Mouse (Mus musculus) B cell, adult 67 days (primary cell): ENCODE data around the gene Vmn1r116. TPM values are rescaled to one million over a fixed set of nuclear protein-coding genes. Genes with fewer than 3 reads are reported as not detected.

Experiments used
- total RNA-seq, 2 experiments: library from RNA; stranded (reverse); gene quantifications; 4 replicates each; pipeline ENCODE4 v1.2.4; 2023

The Vmn1r116 gene
- not detected for total RNA-seq

DNA sequence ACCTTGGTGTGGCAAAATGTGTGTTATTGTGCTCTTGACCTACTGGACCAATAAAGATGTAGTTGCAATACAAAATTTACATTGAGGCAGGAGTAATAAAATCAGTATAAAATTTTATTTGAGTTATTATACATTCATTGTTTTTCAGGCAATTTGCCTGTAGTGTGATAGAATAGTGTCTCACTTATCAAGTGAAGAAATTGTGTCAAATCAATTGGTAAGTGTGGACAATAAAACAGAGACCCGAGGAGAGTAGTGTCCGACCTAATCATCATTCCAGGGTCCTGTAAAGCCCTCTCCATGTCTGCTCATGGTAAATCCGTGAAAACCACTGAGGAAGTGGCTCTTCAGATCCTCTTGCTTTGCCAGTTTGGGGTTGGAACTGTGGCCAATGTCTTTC lies at the start of gene Vmn1r116:
TSS of gene Vmn1r116 (plus strand) at position 301 of the 400 bp plus-strand sequence.

DNA sequence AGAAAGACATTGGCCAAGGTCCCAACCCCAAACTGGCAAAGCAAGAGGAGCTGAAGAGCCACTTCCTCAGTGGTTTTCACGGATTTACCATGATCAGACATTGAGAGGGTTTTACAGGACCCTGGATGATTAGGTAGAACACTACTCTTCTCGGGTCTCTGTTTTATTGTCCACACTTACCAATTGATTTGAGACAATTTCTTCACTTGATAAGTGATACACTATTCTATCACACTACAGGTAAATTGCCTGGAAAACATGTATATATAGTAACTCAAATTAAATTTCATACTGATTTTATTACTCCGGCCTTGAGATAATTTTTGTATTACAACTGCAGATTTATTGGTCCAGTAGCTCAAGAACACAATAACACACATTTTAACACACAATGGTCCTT lies 27.2 kb upstream of the Vmn1r116 start, which contains the start of gene Vmn1r115:
TSS of gene Vmn1r115 (minus strand) at position 101 of the 400 bp plus-strand sequence.

DNA sequence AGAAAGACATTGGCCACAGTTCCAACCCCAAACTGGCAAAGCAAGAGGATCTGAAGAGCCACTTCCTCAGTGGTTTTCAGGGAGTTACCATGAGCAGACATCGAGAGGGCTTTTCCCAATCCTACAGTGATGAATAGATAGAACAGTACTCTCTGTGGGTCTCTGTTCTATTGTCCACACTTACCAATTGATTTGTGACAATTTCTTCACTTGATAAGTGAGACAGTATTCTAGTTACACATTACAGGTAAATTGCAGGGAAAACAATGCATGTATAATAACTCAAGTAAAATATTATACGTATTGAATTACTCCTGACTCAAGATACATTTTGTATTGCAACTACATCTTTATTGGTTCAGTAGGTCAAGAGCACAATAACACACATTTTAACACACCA lies 12.0 kb downstream of the Vmn1r116 start, which contains the start of gene Vmn1r117:
TSS of gene Vmn1r117 (minus strand) at position 101 of the 400 bp plus-strand sequence.

DNA sequence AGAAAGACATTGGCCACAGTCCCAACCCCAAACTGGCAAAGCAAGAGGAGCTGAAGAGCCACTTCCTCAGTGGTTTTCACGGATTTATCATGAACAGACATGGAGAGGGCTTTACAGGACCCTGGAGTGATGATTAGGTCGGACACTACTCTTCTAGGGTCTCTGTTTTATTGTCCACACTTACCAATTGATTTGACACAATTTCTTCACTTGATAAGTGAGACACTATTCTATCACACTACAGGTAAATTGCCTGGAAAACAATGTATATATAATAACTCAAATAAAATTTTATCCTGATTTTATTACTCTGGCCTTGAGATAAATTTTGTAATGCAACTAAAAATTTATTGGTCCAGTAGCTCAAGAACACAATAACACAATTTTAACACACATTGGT lies 40.2 kb downstream of the Vmn1r116 start, which contains the start of gene Vmn1r118:
TSS of gene Vmn1r118 (minus strand) at position 101 of the 400 bp plus-strand sequence.

Other genes starting within 250 kb of the Vmn1r116 start
- not detected for gene Vmn1r107, start 203.3 kb upstream of the Vmn1r116 start, total RNA-seq
- gene Vmn1r111, start 169.0 kb upstream of the Vmn1r116 start, total RNA-seq, result not detected
- gene Gm10668, start 141.6 kb upstream of the Vmn1r116 start, total RNA-seq, result not detected
- gene Vmn1r112, start 101.1 kb upstream of the Vmn1r116 start, total RNA-seq, result not detected
- gene Vmn1r113, start 85.0 kb upstream of the Vmn1r116 start, total RNA-seq, result not detected
- gene Vmn1r114, start 60.1 kb upstream of the Vmn1r116 start, total RNA-seq, result not detected
- gene Vmn1r115, start 27.3 kb upstream of the Vmn1r116 start, total RNA-seq, result not detected
- gene Vmn1r117, start 11.9 kb downstream of the Vmn1r116 start, total RNA-seq, result not detected
- not detected for gene Vmn1r118, start 40.1 kb downstream of the Vmn1r116 start, total RNA-seq
- gene Vmn1r119, start 140.2 kb downstream of the Vmn1r116 start, total RNA-seq, result not detected
- not detected for gene Vmn1r120, start 181.5 kb downstream of the Vmn1r116 start, total RNA-seq
- gene Vmn1r121, start 226.3 kb downstream of the Vmn1r116 start, total RNA-seq, result not detected